Mouse (Mus musculus): ENCODE data around the gene Faap100. TPM values are rescaled to one million over a fixed set of nuclear protein-coding genes. Genes with fewer than 3 reads are reported as not detected.
A peak's percentile ranks its signal among the peaks of the same experiment; 100 is the strongest.
"Not testable (repeated sequence)": the region's sequence is repeated elsewhere in the genome, so short reads cannot be mapped to it uniquely, and the experiment has no call there.

The Faap100 gene
- total RNA-seq, 2 experiments from 2014 or later: 15.3 to 16.3 TPM

- peak in 1 of 2 experiments; percentile 40 for DNase-seq (ENCODE audit: low spot score in 2 of 2)
- intact Hi-C loops (cut with DNase I): no loop called here
Observed at GRCm38 (mm10) chr11:120353500-120354303, 24.9 kb downstream of the Faap100 start.

GRCm38 (mm10) chr11:120352571-120353290 is 25.8 kb downstream of the Faap100 start:
- intact Hi-C loops (cut with DNase I): no loop called here
- peak in 1 of 2 experiments; percentile 8 for DNase-seq (ENCODE audit: low spot score in 2 of 2)

- intact Hi-C loops (cut with DNase I): not testable (repeated sequence)
- DNase-seq (ENCODE audit: low spot score in 2 of 2): peak in 1 of 2 experiments; percentile 1
Observed at GRCm38 (mm10) chr11:120352093-120352350, 26.5 kb downstream of the Faap100 start.

- intact Hi-C loops (cut with DNase I): no loop called here
- peak in 1 of 2 experiments; percentile 8 for DNase-seq (ENCODE audit: low spot score in 2 of 2)
Observed at GRCm38 (mm10) chr11:120351250-120352092, 27.1 kb downstream of the Faap100 start.

GRCm38 (mm10) chr11:120350711-120351110 is 27.9 kb downstream of the Faap100 start:
- DNase-seq (ENCODE audit: low spot score in 2 of 2): no peak
- intact Hi-C loops (cut with DNase I): no loop called here

GRCm38 (mm10) chr11:120349986-120350702 is 28.4 kb downstream of the Faap100 start:
- intact Hi-C loops (cut with DNase I): loop anchor here (2.0 kb wide), 4 partner anchors 29 to 159 kb away; partner anchors contain the start of genes Bahcc1 and Faap100
- DNase-seq (ENCODE audit: low spot score in 2 of 2): peak; percentile 66 to 74

GRCm38 (mm10) chr11:120349371-120349985 is 29.1 kb downstream of the Faap100 start:
- DNase-seq (ENCODE audit: low spot score in 2 of 2): no peak
- intact Hi-C loops (cut with DNase I): loop anchor here (2.0 kb wide), 4 partner anchors 29 to 159 kb away; partner anchors contain the start of genes Bahcc1 and Faap100

- peak in 1 of 2 experiments; percentile 38 for DNase-seq (ENCODE audit: low spot score in 2 of 2)
- intact Hi-C loops (cut with DNase I): loop anchor here (2.0 kb wide), 4 partner anchors 30 to 158 kb away; partner anchors contain the start of genes Bahcc1 and Faap100
Observed at GRCm38 (mm10) chr11:120348684-120349370, 29.7 kb downstream of the Faap100 start.

GRCm38 (mm10) chr11:120347791-120348683 is 30.5 kb downstream of the Faap100 start, which contains the start of gene Actg1:
TSS of gene Actg1 (minus strand) at chr11:120348542.
- DNase-seq (ENCODE audit: low spot score in 2 of 2): peak; percentile 88
- intact Hi-C loops (cut with DNase I): loop anchor here (2.0 kb wide), 4 partner anchors 31 to 157 kb away; partner anchors contain the start of genes Bahcc1 and Faap100

GRCm38 (mm10) chr11:120347301-120347700 is 31.3 kb downstream of the Faap100 start:
- intact Hi-C loops (cut with DNase I): no loop called here
- DNase-seq (ENCODE audit: low spot score in 2 of 2): no peak

GRCm38 (mm10) chr11:120346383-120347034 is 32.1 kb downstream of the Faap100 start:
- DNase-seq (ENCODE audit: low spot score in 2 of 2); intact Hi-C loops (cut with DNase I): not testable (repeated sequence)

- intact Hi-C loops (cut with DNase I): loop anchor here (2.0 kb wide), 1 partner anchor 34 kb away; no protein-coding TSS in a partner anchor
- DNase-seq (ENCODE audit: low spot score in 2 of 2): no peak
Observed at GRCm38 (mm10) chr11:120345067-120345681, 33.4 kb downstream of the Faap100 start.

- intact Hi-C loops (cut with DNase I): loop anchor here (2.0 kb wide), 1 partner anchor 34 kb away; no protein-coding TSS in a partner anchor
- no peak for DNase-seq (ENCODE audit: low spot score in 2 of 2)
Observed at GRCm38 (mm10) chr11:120344310-120344920, 34.1 kb downstream of the Faap100 start.

- no peak for DNase-seq (ENCODE audit: low spot score in 2 of 2)
- intact Hi-C loops (cut with DNase I): loop anchor here (2.0 kb wide), 1 partner anchor 33 kb away; no protein-coding TSS in a partner anchor
Observed at GRCm38 (mm10) chr11:120343519-120344309, 34.9 kb downstream of the Faap100 start.

Data from left cerebral cortex, postnatal 25 days (tissue).